Mouse (Mus musculus): ENCODE results near the gene Mmp15. TPM values are rescaled to one million over a fixed set of nuclear protein-coding genes. Genes with fewer than 3 reads are reported as not detected.

Gene Mmp15
- polyA plus RNA-seq (2017; shearing (Covaris generic)) = 0.27 TPM

GRCm38 (mm10) chr8:95352151-95352870 lies at the start of gene Mmp15:
Mmp15 (plus strand) TSS chr8:95352268.

DNA sequence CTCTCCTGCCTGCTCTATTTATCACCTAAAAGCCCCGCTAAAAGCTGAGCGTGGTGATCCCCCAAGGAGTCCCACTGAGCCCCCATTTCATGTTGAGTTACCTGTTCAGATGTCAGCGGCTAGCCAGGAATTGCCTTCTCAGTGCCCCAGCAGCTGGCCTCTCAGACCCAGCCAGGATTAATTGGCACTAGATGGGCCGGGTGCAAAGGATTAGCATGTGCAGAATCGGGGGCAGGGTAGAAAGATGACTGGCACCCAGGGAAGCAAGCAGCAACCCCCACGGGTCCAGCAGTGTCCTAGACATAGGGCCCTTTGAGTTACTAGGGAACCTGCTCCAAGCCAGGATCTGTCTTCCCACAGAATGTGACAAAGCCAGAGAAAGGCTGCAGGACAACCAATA lies 45.6 kb upstream of the Mmp15 start, which contains the start of gene Cngb1:
Gene Cngb1, minus strand, starts transcription at position 155 of the 400 bp plus-strand sequence.

GRCm38 (mm10) chr8:95310342-95310970 lies 41.6 kb upstream of the Mmp15 start, which contains the start of gene Tepp:
Tepp (plus strand) TSS chr8:95310566.

DNA sequence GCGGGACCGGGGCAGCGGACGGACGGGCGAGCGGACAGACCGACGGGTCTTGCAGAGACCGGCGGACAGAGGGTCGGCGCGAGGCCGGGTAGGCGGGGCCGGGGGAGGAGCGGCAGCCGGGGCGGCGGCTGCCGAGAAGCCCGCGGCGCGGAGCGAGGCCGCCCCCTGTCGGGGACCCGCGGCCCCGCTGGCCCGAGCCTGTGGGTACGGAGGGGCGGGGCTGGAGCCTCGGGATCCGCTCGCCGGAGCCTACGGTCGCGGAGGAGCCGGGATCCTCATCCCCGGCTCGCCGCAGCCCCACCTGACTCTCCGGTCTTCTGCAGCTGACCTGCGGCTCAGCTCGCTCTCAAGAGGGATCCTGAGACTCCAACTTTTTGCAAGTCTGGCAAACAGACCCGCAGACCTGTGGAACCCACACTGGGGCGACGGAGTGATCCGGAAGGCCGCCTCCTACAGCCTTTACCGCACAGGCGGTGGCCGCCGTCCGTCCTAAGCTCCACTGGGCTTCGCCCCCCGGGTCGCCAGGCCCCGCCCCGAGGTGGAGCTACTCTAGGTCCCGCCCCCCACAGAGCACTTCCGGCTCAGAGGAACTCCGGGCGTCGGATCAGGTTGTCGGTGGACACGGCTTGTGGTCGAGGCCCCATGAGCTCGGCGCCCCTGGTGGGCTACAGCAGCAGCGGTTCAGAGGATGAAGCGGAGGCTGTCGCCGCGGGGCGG lies 20.2 kb upstream of the Mmp15 start, which contains the start of the genes Zfp319 and Usb1:
Gene Zfp319, minus strand, starts transcription at position 231 of the 717 bp plus-strand sequence.
Gene Usb1, plus strand, starts transcription at position 565 of the 717 bp plus-strand sequence.

Other genes starting within 250 kb of the Mmp15 start
- 0.39 TPM for gene Kifc3, start 149.5 kb upstream of the Mmp15 start, polyA plus RNA-seq (2017; shearing (Covaris generic))
- gene Cngb1, start 45.7 kb upstream of the Mmp15 start, polyA plus RNA-seq (2017; shearing (Covaris generic)) = 0.13 TPM
- gene Tepp, start 41.7 kb upstream of the Mmp15 start, polyA plus RNA-seq (2017; shearing (Covaris generic)) = not detected
- 5.9 TPM for gene Zfp319, start 20.3 kb upstream of the Mmp15 start, polyA plus RNA-seq (2017; shearing (Covaris generic))
- 52.2 TPM for gene Usb1, start 20.0 kb upstream of the Mmp15 start, polyA plus RNA-seq (2017; shearing (Covaris generic))
- 36.4 TPM for gene Cfap20, start 82.6 kb downstream of the Mmp15 start, polyA plus RNA-seq (2017; shearing (Covaris generic))
- 40.8 TPM for gene Csnk2a2, start 137.8 kb downstream of the Mmp15 start, polyA plus RNA-seq (2017; shearing (Covaris generic))
- gene Ccdc113, start 181.8 kb downstream of the Mmp15 start, polyA plus RNA-seq (2017; shearing (Covaris generic)) = not detected
- not detected for gene Prss54, start 224.1 kb downstream of the Mmp15 start, polyA plus RNA-seq (2017; shearing (Covaris generic))